In the genomic region with DNA sequence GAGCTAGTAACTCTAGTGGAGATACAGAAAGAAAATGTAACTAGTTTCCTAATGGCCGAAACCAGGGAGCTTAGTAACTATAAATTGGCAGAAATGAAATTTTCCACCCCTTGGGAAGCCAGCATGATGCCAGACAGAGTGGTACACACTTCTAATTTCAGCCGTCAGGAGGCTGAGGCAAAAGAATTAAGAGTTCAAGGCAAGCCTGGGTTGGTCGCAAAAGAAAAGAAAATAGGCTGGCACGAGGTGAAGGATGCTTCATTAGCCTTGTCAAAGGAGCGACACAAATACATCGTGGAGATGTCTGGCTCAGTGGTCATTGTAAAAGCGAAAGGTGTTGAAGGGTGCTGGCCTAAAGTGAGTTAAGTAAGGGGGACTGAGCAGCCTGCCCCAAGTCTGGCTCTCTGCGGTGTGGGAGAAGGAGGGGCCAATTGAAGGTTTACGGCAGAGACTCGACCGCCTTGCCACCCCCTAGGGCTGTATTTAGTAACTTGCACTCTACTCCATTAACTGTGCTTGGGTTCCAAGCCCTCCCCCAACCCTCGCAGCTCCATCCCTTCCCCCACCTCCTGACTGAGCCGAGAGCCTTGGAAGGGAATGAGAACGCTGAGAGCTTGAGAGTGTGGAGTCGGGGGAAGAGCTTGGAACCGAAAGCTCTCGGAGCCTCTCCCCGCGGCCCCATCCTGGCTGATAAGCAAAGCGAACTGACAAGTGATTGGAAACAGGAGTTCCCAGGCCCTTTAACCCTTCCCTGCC, we compare ENCODE assay signal across 7 mouse cellular contexts.
A peak's percentile ranks its signal among the peaks of the same experiment; 100 is the strongest.
DNase-seq lines count a peak whose midpoint lies in the region; ATAC-seq and TF ChIP-seq lines count a peak whose summit lies in the region.

No protein-coding gene starts in this region.

- TF ChIP-seq EP300 in liver, embryonic 14.5 days (IDR thresholded peaks at IDR 0.05; ENCODE audit: low read depth) = no peak

- WGBS in intestine, embryonic 15.5 days = 8% methylated on average over 20 of the region's 20 CpGs
- 5% methylated on average over 20 of the region's 20 CpGs for WGBS in liver, embryonic 14.5 days (ENCODE audit: insufficient replicate concordance)

- peak; percentile 30 to 35 for DNase-seq in adrenal gland, adult 18-20 months (ENCODE audit: low spot score in 2 of 2)
- peak; percentile 73 to 78 for DNase-seq in heart, adult 18-20 months
- no peak for DNase-seq in liver, embryonic 14.5 days (ENCODE audit: low read depth in 3 of 3, low spot score in 3 of 3)
- DNase-seq in neural tube, embryonic 10.5 days (ENCODE audit: extremely low spot score, low spot score) = peak; percentile 63
- DNase-seq in urinary bladder, adult 2 months (ENCODE audit: low spot score) = peak; percentile 28

- H3K27me3 ChIP-seq in intestine, embryonic 15.5 days (replicated peaks) = no peaks in the 10 kb centered on the region
- no peaks in the 10 kb centered on the region; the same call in 1 of the 2 replicates for H3K27me3 ChIP-seq in liver, embryonic 14.5 days (ENCODE audit: control insufficient read depth, insufficient read depth, low read length)

- peak overlapping the region; percentile 5; the same call in 1 of the 2 replicates for H3K4me3 ChIP-seq in cortical plate, adult 2 months (ENCODE audit: insufficient read depth, low read length)
- peak overlapping the region; percentile 26 for H3K4me3 ChIP-seq in intestine, embryonic 15.5 days (replicated peaks)
- H3K4me3 ChIP-seq in liver, embryonic 14.5 days (ENCODE audit: insufficient read depth in 1 of 2, low read depth in 2 of 2, low read length in 2 of 2) = peak overlapping the region; percentile 31 to 42

- no peak for TF ChIP-seq CTCF in cortical plate, adult 2 months (IDR thresholded peaks at IDR 0.05; ENCODE audit: extremely low read depth, insufficient read depth, low read length)
- no peak for TF ChIP-seq CTCF in liver, embryonic 14.5 days (IDR thresholded peaks at IDR 0.05; ENCODE audit: low read depth)

- no peaks in the 10 kb centered on the region for H3K9me3 ChIP-seq in intestine, embryonic 15.5 days
- H3K9me3 ChIP-seq in liver, embryonic 14.5 days (ENCODE audit: control insufficient read depth, low read length) = no peaks in the 10 kb centered on the region

- peak overlapping the region; percentile 62 for H3K4me2 ChIP-seq in intestine, embryonic 15.5 days (replicated peaks)
- H3K4me2 ChIP-seq in liver, embryonic 14.5 days (ENCODE audit: low read depth) = peak overlapping the region; percentile 55

- no peak for TF ChIP-seq POLR2A in cortical plate, adult 2 months (IDR thresholded peaks at IDR 0.05; ENCODE audit: extremely low read depth, insufficient read depth, low read length)

- no peaks in the 10 kb centered on the region for H3K4me1 ChIP-seq in cortical plate, adult 2 months (ENCODE audit: control insufficient read depth, insufficient read depth, low read length)
- peaks cover 46% of the 10 kb centered on the region for H3K4me1 ChIP-seq in intestine, embryonic 15.5 days (replicated peaks)
- peaks cover 0 to 14% of the 10 kb centered on the region in 2 experiments; a peak in 2 of 4 replicates for H3K4me1 ChIP-seq in liver, embryonic 14.5 days (replicated peaks; ENCODE audit: control insufficient read depth in 2 of 2, insufficient read depth in 2 of 2, low read length in 1 of 2)

- ATAC-seq in intestine, embryonic 15.5 days = peak; percentile 87
- peak; percentile 28; the same call in 1 of the 2 replicates for ATAC-seq in liver, embryonic 14.5 days (ENCODE audit: insufficient read depth)

- H3K9ac ChIP-seq in intestine, embryonic 15.5 days = 0 out of 2 replicates have a peak overlapping the region, but pooled peaks have one; percentile 2
- H3K9ac ChIP-seq in liver, embryonic 14.5 days (replicated peaks) = no peak overlapping the region

- H3K27ac ChIP-seq in cortical plate, adult 2 months (ENCODE audit: insufficient read depth, low read length) = no peak overlapping the region
- peak overlapping the region; percentile 58 for H3K27ac ChIP-seq in intestine, embryonic 15.5 days
- H3K27ac ChIP-seq in liver, embryonic 14.5 days = no peak overlapping the region

- no peaks in the 10 kb centered on the region for H3K36me3 ChIP-seq in intestine, embryonic 15.5 days
- no peaks in the 10 kb centered on the region for H3K36me3 ChIP-seq in liver, embryonic 14.5 days (replicated peaks; ENCODE audit: control insufficient read depth, insufficient read depth, low read depth)

Comparison
In these comparisons a context has a peak if more than half of its experiments do, and no peak if none do; other contexts are left out.
1. DNase-seq: peak in adrenal gland, adult 18-20 months (2 of 2), heart, adult 18-20 months (2 of 2), neural tube, embryonic 10.5 days (single experiment) and urinary bladder, adult 2 months (single experiment); none in liver, embryonic 14.5 days (0 of 3).
2. Peak in every context shown above with its lines, with median percentiles within 50 percentile points of each other: H3K4me3 ChIP-seq.